Comparison of ENCODE assay signal across 16 mouse cellular contexts in the genomic region with DNA sequence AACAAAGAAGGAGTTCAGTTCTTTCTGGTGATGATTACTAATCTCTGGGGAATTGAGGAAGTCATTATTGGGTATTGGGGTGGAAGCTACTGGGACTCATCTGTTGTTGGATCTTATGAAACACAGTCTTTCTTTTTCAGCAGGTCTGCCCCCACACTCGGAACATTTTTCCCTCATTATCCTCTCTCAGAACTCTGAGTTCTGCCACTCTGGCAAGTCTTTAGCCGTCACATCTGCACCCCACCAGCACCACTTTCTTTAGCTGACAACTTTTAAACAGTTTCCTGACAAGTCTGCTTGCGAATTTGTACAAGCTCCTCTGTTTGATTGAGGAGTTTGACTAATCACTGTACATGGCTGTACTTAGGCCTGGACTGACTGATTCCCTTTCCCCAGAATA.
"Had no signal": no experiment of that assay in that cellular context is flagged by ENCODE, and none has a peak within 500 bp of the region (broad histone marks: within the 10 kb centered on the region; RNA-seq: fewer than 3 reads in every experiment).

No protein-coding gene starts in this region.

- H3K27me3 ChIP-seq: limb, embryonic 12.5 days; liver, embryonic 12.5 days; lung, embryonic 15.5 days; midbrain, embryonic 12.5 days; neural tube, embryonic 15.5 days had no signal

- ATAC-seq: liver, embryonic 12.5 days; midbrain, embryonic 16.5 days had no signal

- H3K4me2 ChIP-seq: limb, embryonic 12.5 days; liver, embryonic 12.5 days; lung, embryonic 15.5 days; midbrain, embryonic 12.5 days; neural tube, embryonic 15.5 days had no signal

- H3K9me3 ChIP-seq: limb, embryonic 12.5 days; liver, embryonic 12.5 days; lung, embryonic 15.5 days; midbrain, embryonic 12.5 days; neural tube, embryonic 15.5 days had no signal

- DNase-seq: kidney, adult 11 months; kidney, adult 9 months; kidney, postnatal 36 days; layer of hippocampus, postnatal 36 days; lung, postnatal 14 days; right cerebral cortex, postnatal 25 days; thymus, adult 18-20 months; thymus, postnatal 14 days had no signal

- H3K4me3 ChIP-seq: limb, embryonic 12.5 days; liver, embryonic 12.5 days; lung, embryonic 15.5 days; midbrain, embryonic 12.5 days; neural tube, embryonic 15.5 days had no signal

- H3K9ac ChIP-seq: limb, embryonic 12.5 days; liver, embryonic 12.5 days; lung, embryonic 15.5 days; midbrain, embryonic 12.5 days; neural tube, embryonic 15.5 days had no signal

- H3K27ac ChIP-seq: kidney, postnatal 0 days; limb, embryonic 12.5 days; liver, embryonic 12.5 days; lung, embryonic 15.5 days; midbrain, embryonic 12.5 days; neural tube, embryonic 15.5 days; stomach, postnatal 0 days had no signal

- H3K36me3 ChIP-seq: limb, embryonic 12.5 days; liver, embryonic 12.5 days; lung, embryonic 15.5 days; midbrain, embryonic 12.5 days; neural tube, embryonic 15.5 days had no signal
